Mouse (Mus musculus): ENCODE measurements around the gene Igfbp5. TPM values are rescaled to one million over a fixed set of nuclear protein-coding genes. Genes with fewer than 3 reads are reported as not detected.
A peak's percentile ranks its signal among the peaks of the same experiment; 100 is the strongest.

Igfbp5 gene
- polyA plus RNA-seq, 1 experiment from 2014 or later = 87.4 TPM

DNA sequence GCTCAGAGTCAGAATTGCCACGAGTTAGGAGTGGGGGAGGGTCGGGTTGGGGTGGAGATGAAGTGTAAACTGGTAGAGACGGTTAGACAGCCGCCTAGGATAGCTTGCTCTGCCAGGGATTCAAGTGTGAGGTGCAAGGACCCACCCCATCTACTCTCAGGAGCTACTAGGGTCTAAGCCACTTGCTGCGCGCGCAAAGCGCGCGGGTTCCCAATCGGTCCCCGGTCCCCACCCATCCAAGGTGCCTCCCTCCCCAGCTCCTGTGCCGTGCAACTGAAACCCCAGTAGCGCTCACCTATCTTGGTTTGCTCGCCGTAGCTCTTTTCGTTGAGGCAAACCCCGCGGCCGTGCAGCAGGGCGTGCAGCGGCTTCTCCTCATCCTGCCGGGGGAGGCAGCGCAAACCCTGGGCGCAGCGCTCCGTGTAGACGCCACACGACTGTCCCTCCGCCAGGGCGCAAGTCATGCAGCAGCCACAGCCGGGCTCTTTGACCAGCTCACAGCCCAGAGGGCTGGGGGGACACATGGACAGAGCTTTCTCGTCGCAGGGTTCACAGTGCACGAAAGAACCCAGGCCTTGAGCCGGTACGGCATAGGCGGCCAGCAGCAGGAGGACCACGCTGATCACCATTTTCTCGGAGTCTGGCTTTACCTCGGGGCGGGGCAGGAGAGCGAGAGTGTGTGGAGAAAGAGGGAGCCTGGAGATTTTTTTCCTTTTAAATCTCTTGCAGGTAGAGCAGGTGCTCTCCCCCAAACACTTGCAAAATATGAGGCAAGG, 985 bp downstream of the Igfbp5 start:
- under 1% methylated on average over 43 of the region's 43 CpGs for WGBS
- peak; percentile 75 for DNase-seq (ENCODE audit: low spot score)
- Histone ChIP-seq H3K36me3 (replicated peaks) (0 out of 2 replicates have a peak, but pooled peaks cover 3% of the 10 kb centered on the region), H3K4me3 (peak overlapping the region; percentile 67), H3K9me3 (no peaks in the 10 kb centered on the region), H3K4me1 (peaks cover 82% of the 10 kb centered on the region), H3K27ac (replicated peaks) (peak overlapping the region; percentile 84), H3K27me3 (replicated peaks; ENCODE audit: low read depth, poor library complexity, severe bottlenecking) (peaks cover 79% of the 10 kb centered on the region)

DNA sequence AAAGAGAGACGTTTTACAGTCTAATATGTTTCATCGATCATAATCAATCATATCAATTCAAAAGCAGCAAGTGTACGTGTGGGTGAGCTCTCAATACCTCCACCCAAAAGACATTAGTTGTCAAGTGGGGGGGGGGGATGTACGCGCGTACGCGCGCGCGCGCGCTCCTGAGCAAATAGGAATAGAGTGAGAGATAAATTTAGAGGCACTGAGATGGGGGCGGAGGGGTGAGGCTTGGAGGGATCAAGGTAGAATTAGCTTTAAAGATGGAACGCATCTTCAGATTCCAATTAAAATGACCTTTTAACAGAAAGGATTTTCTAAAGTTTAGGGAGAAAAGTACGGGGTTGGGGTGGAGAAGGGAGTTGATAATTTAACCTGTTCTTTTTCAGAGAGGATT, 1.6 kb downstream of the Igfbp5 start:
- Histone ChIP-seq H3K4me3 (peak overlapping the region; percentile 67), H3K9me3 (no peaks in the 10 kb centered on the region), H3K27me3 (replicated peaks; ENCODE audit: low read depth, poor library complexity, severe bottlenecking) (peaks cover 77% of the 10 kb centered on the region), H3K27ac (replicated peaks) (peak overlapping the region; percentile 84), H3K4me1 (peaks cover 77% of the 10 kb centered on the region), H3K36me3 (replicated peaks) (0 out of 2 replicates have a peak, but pooled peaks cover 3% of the 10 kb centered on the region)
- under 1% methylated on average over 16 of the region's 16 CpGs for WGBS
- peak; percentile 49 for DNase-seq (ENCODE audit: low spot score)

DNA sequence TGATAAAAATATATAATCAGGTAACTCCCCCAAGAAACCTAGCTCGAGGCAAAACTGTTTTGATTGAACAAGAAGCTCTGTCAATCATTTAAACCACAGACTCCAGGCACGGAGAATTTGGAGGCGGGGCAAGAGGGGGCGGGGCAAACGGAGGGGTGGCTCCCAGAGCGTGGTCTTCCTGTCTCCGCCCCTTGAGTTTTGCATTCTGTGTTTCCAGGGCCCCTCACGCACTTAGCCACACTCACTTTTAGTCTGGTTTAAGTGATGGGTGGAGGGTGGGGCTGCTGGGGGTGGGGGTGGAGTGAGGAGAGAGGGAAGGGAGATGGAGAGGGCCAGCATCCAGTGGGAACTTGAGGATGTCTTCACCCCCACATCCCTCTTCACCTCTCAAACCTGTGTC, 2.2 kb downstream of the Igfbp5 start:
- WGBS = under 1% methylated on average over 8 of the region's 8 CpGs
- Histone ChIP-seq H3K9me3 (no peaks in the 10 kb centered on the region), H3K4me3 (peak overlapping the region; percentile 67), H3K27ac (replicated peaks) (peak overlapping the region; percentile 84), H3K4me1 (peaks cover 76% of the 10 kb centered on the region), H3K36me3 (replicated peaks) (peaks cover 5% of the 10 kb centered on the region; the same call in 1 of the 2 replicates), H3K27me3 (replicated peaks; ENCODE audit: low read depth, poor library complexity, severe bottlenecking) (peaks cover 74% of the 10 kb centered on the region)
- peak; percentile 93 for DNase-seq (ENCODE audit: low spot score)

DNA sequence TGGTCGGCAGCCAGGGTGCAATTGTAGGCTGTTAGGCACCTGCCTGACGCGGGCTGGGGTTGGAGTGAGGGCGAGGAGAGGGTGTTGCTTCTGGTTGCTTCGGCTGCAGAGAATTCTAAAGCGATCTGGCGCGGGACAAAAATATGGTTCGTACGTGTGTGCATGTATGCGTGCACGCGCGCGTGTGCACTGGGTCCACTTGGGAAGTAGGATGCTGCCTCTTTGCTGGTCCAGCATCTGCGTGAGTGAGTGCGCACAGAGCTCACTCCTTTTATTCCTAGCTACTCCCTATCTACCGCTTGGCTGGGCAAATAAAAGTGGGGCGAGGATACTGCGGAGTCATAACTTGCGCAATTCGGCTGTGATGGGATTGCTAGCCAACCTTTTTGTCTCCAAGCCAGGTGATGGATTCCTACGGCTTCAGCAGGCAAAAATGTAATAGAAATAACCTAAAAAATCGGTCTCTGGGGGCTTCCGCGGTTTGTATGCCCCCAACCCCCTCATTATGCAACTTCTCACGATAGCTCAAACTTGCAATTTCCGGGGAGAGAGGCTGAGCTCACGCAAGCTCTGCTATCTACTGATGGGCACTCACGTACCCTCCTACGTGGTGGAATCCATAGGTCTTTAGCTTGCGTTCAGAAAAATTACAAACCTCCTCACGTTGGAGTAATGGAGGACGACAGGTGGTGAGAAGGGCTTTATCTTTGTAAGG, 2.8 kb downstream of the Igfbp5 start:
- H3K27ac ChIP-seq (replicated peaks) = peak overlapping the region; percentile 72

DNA sequence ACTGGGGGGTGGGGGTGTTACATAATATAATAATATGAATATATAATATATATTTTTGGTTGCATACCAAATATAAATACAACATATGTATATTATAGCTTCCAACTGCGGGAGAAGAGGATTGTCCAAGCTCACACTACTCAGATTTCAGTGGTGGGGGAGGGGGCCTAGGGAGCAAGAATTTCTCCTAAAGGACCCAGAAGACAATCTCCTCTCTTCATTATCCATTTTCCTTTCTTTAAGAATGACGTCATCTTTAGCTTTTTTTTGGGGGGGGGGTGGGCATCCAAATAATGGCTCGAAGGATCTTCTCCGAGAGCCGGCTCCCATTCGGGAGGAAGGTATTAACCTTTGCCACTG, 3.4 kb downstream of the Igfbp5 start:
- under 1% methylated on average over 6 of the region's 6 CpGs for WGBS
- DNase-seq (ENCODE audit: low spot score) = peak; percentile 54
- Histone ChIP-seq H3K4me3 (peak overlapping the region; percentile 67), H3K27ac (replicated peaks) (peak overlapping the region; percentile 72), H3K9me3 (no peaks in the 10 kb centered on the region), H3K27me3 (replicated peaks; ENCODE audit: low read depth, poor library complexity, severe bottlenecking) (peaks cover 62% of the 10 kb centered on the region), H3K4me1 (peaks cover 79% of the 10 kb centered on the region), H3K36me3 (replicated peaks) (peaks cover 9% of the 10 kb centered on the region; the same call in 1 of the 2 replicates)

More for the DNA sequence above, 2.8 kb downstream of the Igfbp5 start:
- peak; percentile 58 for DNase-seq (ENCODE audit: low spot score)
- H3K36me3 ChIP-seq (replicated peaks) = peaks cover 7% of the 10 kb centered on the region; the same call in 1 of the 2 replicates
- H3K9me3 ChIP-seq = no peaks in the 10 kb centered on the region
- under 1% methylated on average over 34 of the region's 34 CpGs for WGBS
- H3K27me3 ChIP-seq (replicated peaks; ENCODE audit: low read depth, poor library complexity, severe bottlenecking) = peaks cover 67% of the 10 kb centered on the region
- H3K4me1 ChIP-seq = peaks cover 79% of the 10 kb centered on the region
- H3K4me3 ChIP-seq = peak overlapping the region; percentile 67

DNA sequence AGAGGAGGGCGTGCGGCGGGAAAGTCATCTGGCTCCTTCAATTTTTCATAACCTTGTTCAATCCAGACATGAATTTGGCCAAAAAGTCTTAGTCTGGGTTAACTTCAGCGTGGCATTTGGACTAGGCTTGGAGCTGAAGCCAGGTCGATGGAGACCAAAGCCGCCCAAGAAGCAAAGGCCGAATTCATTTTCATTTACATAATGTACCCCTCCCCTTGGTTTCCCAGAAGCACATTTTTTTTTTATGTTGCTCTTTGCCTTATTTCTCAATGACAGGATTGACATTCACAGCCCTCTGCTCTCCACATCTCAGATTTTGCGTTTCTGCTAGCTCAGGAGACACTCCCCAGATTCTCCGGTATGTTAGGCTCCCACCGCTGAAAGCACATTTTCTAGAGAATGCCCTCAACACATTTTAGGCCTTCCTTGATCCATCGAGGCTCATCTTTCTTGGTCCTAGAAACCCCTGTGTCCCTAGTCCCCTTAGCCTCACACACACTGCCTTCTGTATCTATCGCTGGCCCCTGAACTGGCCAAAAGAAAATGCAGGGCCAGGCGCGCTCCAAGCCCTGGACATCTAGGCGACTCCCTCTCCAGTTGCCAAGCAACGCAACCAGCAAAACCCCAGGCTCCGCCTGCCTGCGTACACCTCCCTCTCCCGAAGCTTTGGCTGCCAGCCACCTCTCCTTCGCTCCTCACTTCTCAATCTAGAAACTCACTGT, 3.9 kb downstream of the Igfbp5 start:
- H3K27ac ChIP-seq (replicated peaks) = peak overlapping the region; percentile 72
- peaks cover 78% of the 10 kb centered on the region for H3K4me1 ChIP-seq
- WGBS = under 1% methylated on average over 20 of the region's 20 CpGs
- DNase-seq (ENCODE audit: low spot score) = peak; percentile 86
- H3K36me3 ChIP-seq (replicated peaks) = peaks cover 12% of the 10 kb centered on the region; the same call in 1 of the 2 replicates
- peak overlapping the region; percentile 67 for H3K4me3 ChIP-seq
- H3K9me3 ChIP-seq = no peaks in the 10 kb centered on the region
- H3K27me3 ChIP-seq (replicated peaks; ENCODE audit: low read depth, poor library complexity, severe bottlenecking) = peaks cover 56% of the 10 kb centered on the region

DNA sequence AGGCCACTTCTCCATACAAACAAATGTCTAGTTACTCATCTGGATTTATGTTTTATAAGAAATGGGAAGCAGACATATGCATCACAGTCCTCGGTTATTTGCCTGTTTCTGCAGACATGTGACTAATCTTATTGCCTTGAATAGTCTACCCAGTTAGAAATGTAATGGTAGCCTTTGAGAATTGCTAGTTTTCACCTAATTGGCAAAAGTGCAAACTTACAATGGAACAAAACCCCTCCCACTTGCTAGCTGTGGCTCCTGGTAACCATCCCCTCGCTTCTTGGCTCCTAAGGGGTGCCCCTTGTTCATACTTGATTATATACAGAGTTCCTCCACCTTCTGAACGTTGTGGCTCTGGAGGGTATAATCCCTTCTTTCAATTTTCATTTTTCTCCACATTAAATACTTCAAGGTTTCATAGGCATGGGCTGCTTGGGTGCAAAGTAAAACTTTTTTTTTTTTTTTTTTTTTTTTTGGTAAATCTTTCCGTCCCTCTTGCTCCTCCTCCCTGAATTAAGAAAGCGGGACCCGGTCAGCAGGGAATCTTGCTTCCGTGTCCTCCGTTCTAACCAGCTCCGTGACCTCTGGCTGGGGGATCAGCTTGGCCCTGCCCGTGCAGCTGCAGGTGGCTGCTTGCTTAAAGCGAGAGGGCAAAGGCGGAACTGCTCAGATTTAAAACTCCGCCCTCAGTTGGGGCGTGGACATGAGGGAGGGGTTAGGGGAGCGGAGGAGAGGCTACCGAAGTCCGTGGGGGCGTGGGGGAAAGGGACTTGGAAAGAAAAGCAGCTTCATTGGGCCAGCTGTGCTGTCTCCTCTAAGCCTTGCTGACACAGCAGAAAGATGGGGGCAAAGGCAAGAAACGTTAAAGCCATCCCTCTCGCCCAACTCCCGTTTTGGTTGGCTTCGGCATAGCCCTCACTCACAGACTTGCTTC, 4.7 kb downstream of the Igfbp5 start:
- peak; percentile 84 for DNase-seq (ENCODE audit: low spot score)
- H3K4me3 ChIP-seq = peak overlapping the region; percentile 67
- 7% methylated on average over 22 of the region's 22 CpGs for WGBS
- no peaks in the 10 kb centered on the region for H3K9me3 ChIP-seq
- peaks cover 17% of the 10 kb centered on the region; the same call in 1 of the 2 replicates for H3K36me3 ChIP-seq (replicated peaks)
- peaks cover 74% of the 10 kb centered on the region for H3K4me1 ChIP-seq
- peak overlapping the region; percentile 72 for H3K27ac ChIP-seq (replicated peaks)
- peaks cover 48% of the 10 kb centered on the region for H3K27me3 ChIP-seq (replicated peaks; ENCODE audit: low read depth, poor library complexity, severe bottlenecking)

DNA sequence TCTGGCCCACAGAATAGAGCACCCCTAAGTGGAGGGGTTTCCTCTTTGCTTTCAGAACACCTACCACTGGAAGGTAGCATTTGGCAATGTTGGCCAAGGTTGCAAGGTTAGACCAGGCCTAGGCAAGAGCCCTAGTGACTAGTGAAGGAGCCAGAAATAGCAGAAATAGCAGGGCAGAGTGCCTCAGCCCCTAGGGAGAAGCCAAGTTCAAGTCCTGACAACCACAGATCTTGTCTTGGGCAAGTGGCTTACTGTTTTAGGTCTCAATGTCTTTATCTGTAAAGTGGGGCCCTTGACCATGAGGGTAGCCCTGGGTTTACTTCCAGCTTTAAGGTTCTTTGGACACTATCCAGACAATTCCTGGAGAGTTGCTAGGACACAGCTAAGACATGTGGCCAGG, 5.4 kb downstream of the Igfbp5 start:
- no peak for DNase-seq (ENCODE audit: low spot score)
- H3K27ac ChIP-seq (replicated peaks) = no peak overlapping the region
- H3K27me3 ChIP-seq (replicated peaks; ENCODE audit: low read depth, poor library complexity, severe bottlenecking) = peaks cover 41% of the 10 kb centered on the region
- peaks cover 67% of the 10 kb centered on the region for H3K4me1 ChIP-seq
- peak overlapping the region; percentile 67; the same call in 1 of the 2 replicates for H3K4me3 ChIP-seq
- peaks cover 21% of the 10 kb centered on the region for H3K36me3 ChIP-seq (replicated peaks)
- no peaks in the 10 kb centered on the region for H3K9me3 ChIP-seq

DNA sequence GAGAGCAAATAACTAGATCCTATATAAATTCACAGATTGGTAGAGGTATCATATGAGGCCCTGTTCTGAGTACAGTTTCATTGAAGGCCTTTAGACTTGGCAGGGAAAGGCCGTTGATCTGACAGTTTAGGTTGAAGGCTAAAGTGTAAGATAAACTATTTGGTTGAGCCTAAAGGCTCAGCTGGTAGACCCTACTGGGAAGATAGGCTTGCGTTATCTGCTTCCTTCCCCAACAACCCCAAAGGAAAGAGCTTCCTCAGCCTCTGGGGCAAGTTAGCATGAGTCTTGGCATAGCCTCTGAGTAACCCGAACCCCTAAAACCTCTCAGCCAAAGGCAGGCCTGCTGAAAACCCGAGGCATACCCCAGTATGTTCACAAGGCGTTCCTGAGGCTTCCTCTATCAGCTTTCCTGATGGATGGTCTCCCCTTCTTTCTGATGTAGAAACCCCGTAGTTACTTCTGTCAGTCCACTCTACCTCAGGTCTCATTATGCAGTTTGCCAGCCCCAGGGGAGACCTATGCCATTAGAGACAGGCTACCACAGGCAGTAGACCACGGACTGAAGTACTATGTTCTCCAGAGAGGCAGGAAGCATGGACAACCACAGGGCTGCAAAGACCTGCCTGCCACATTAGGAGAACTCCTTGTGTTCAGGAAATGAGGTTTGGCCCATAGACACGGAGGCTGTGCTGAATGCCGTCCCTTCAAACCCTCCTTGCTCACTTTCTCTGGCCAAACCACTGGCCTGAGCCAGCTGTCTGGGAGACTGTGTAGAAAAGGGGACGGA, 6.1 kb downstream of the Igfbp5 start:
- H3K4me3 ChIP-seq = no peak overlapping the region
- 72% methylated on average over 10 of the region's 10 CpGs for WGBS
- H3K27ac ChIP-seq (replicated peaks) = no peak overlapping the region
- H3K27me3 ChIP-seq (replicated peaks; ENCODE audit: low read depth, poor library complexity, severe bottlenecking) = peaks cover 35% of the 10 kb centered on the region
- no peaks in the 10 kb centered on the region for H3K9me3 ChIP-seq
- peak; percentile 6 for DNase-seq (ENCODE audit: low spot score)
- H3K4me1 ChIP-seq = peaks cover 61% of the 10 kb centered on the region
- H3K36me3 ChIP-seq (replicated peaks) = peaks cover 28% of the 10 kb centered on the region

DNA sequence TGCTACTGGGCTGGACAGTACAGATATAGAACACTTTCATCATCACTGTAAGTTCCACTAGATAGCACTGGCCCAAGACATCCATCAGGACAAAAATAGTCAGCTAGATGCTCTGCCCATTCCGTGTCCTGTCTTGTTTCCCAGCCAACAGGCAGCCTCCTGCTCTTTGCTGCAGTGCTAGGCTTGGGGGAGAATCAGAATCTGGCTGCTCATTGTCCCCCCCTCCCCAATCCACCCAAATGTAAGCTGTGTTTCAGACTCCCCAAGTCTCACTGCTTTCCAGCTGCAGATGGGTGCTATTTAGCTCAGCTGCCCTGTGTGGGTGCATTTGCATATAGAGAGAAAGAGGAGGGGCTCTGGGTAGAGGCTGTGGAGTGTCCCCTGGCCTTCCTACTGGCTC, 7.3 kb downstream of the Igfbp5 start:
- Histone ChIP-seq H3K27me3 (replicated peaks; ENCODE audit: low read depth, poor library complexity, severe bottlenecking) (peaks cover 23% of the 10 kb centered on the region), H3K36me3 (replicated peaks) (peaks cover 41% of the 10 kb centered on the region), H3K4me3 (no peak overlapping the region), H3K9me3 (no peaks in the 10 kb centered on the region), H3K4me1 (peaks cover 49% of the 10 kb centered on the region), H3K27ac (replicated peaks) (0 out of 2 replicates have a peak overlapping the region, but pooled peaks have one; percentile 21)
- peak; percentile 8 for DNase-seq (ENCODE audit: low spot score)
- 33% methylated on average over 1 of the region's 1 CpGs for WGBS

DNA sequence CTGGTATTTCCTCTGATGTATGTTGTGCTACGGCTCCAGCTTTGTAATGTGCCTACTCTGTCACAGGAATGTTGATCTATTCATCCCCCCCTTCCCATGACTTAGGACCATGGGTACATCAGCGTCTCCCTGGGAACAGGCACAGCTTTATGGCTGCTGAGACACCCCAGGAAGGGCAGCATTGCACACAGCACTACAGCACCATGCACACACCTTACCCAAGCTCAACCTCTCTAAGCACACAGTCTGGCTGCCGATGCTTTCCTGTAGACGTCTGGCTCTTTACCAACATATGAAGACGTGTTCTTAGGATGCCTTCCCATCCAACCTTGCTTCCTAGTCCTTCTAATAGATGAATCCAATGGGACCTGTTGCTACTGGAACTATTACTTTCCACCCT, 8.3 kb downstream of the Igfbp5 start:
- Histone ChIP-seq H3K27me3 (replicated peaks; ENCODE audit: low read depth, poor library complexity, severe bottlenecking) (peaks cover 16% of the 10 kb centered on the region), H3K27ac (replicated peaks) (0 out of 2 replicates have a peak overlapping the region, but pooled peaks have one; percentile 11), H3K4me3 (no peak overlapping the region), H3K9me3 (no peaks in the 10 kb centered on the region), H3K4me1 (peaks cover 41% of the 10 kb centered on the region), H3K36me3 (replicated peaks) (peaks cover 50% of the 10 kb centered on the region)
- WGBS = 74% methylated on average over 5 of the region's 5 CpGs
- DNase-seq (ENCODE audit: low spot score) = no peak
